Mouse (Mus musculus): Measurements from ENCODE around the gene Fam228b. TPM values are rescaled to one million over a fixed set of nuclear protein-coding genes. Genes with fewer than 3 reads are reported as not detected.
A peak's percentile ranks its signal among the peaks of the same experiment; 100 is the strongest.

Gene Fam228b
- total RNA-seq, 1 experiment: 3.0 TPM

GRCm38 (mm10) chr12:4777734-4778133 is 8.7 kb upstream of the Fam228b start:
- in situ Hi-C loops (cut with MboI; ENCODE audit: low sequenced_read_pairs in 2 of 2, unreplicated experiment in 2 of 2): no loop called here

GRCm38 (mm10) chr12:4775588-4775949 is 6.5 kb upstream of the Fam228b start:
- in situ Hi-C loops (cut with MboI; ENCODE audit: low sequenced_read_pairs in 2 of 2, unreplicated experiment in 2 of 2): no loop called here
- TF ChIP-seq HCFC1 (IDR thresholded peaks at IDR 0.05; ENCODE audit: borderline replicate concordance, insufficient read depth, low read length) (no peak), ZNF384 (IDR thresholded peaks at IDR 0.05; ENCODE audit: low read depth, low read length) (no peak), MAFK (IDR thresholded peaks at IDR 0.05; ENCODE audit: insufficient read depth, low read depth, low read length) (no peak), ZC3H11A (IDR thresholded peaks at IDR 0.05; ENCODE audit: borderline replicate concordance, low read depth, low read length) (no peak), CHD2 (IDR thresholded peaks at IDR 0.05; ENCODE audit: low read depth, low read length) (no peak)
- Histone ChIP-seq H3K9ac (ENCODE audit: insufficient read depth, low read depth, low read length, poor library complexity, severe bottlenecking) (no peak overlapping the region), H3K27ac (ENCODE audit: insufficient read depth, low read depth, low read length, poor library complexity, severe bottlenecking) (no peak overlapping the region), H3K4me3 (ENCODE audit: insufficient read depth in 1 of 2, low read depth in 1 of 2, low read length in 2 of 2, poor library complexity in 1 of 2, severe bottlenecking in 1 of 2) (no peak overlapping the region), H3K4me1 (ENCODE audit: control insufficient read depth in 2 of 2, insufficient read depth in 2 of 2, low read length in 2 of 2, poor library complexity in 1 of 2) (no peaks in the 10 kb centered on the region; a peak in 1 of 4 replicates), H3K9me3 (ENCODE audit: control insufficient read depth, insufficient read depth, low read depth, low read length) (no peaks in the 10 kb centered on the region), H3K36me3 (ENCODE audit: control insufficient read depth, insufficient read depth, low read length, poor library complexity, severe bottlenecking) (no peaks in the 10 kb centered on the region)
- no peak for DNase-seq (ENCODE audit: low read depth, low spot score)

More at GRCm38 (mm10) chr12:4777734-4778133, 8.7 kb upstream of the Fam228b start:
- H3K9ac ChIP-seq (ENCODE audit: insufficient read depth, low read depth, low read length, poor library complexity, severe bottlenecking): no peak overlapping the region
- DNase-seq (ENCODE audit: low read depth, low spot score): no peak
- H3K4me3 ChIP-seq (ENCODE audit: insufficient read depth in 1 of 2, low read depth in 1 of 2, low read length in 2 of 2, poor library complexity in 1 of 2, severe bottlenecking in 1 of 2): no peak overlapping the region
- no peaks in the 10 kb centered on the region; a peak in 1 of 4 replicates for H3K4me1 ChIP-seq (ENCODE audit: control insufficient read depth in 2 of 2, insufficient read depth in 2 of 2, low read length in 2 of 2, poor library complexity in 1 of 2)
- no peaks in the 10 kb centered on the region for H3K36me3 ChIP-seq (ENCODE audit: control insufficient read depth, insufficient read depth, low read length, poor library complexity, severe bottlenecking)
- TF ChIP-seq CHD2 (IDR thresholded peaks at IDR 0.05; ENCODE audit: low read depth, low read length) (no peak), ZNF384 (IDR thresholded peaks at IDR 0.05; ENCODE audit: low read depth, low read length) (no peak), HCFC1 (IDR thresholded peaks at IDR 0.05; ENCODE audit: borderline replicate concordance, insufficient read depth, low read length) (no peak), MAFK (IDR thresholded peaks at IDR 0.05; ENCODE audit: insufficient read depth, low read depth, low read length) (no peak), ZC3H11A (IDR thresholded peaks at IDR 0.05; ENCODE audit: borderline replicate concordance, low read depth, low read length) (no peak)
- no peaks in the 10 kb centered on the region for H3K9me3 ChIP-seq (ENCODE audit: control insufficient read depth, insufficient read depth, low read depth, low read length)
- no peak overlapping the region for H3K27ac ChIP-seq (ENCODE audit: insufficient read depth, low read depth, low read length, poor library complexity, severe bottlenecking)

- H3K4me1 ChIP-seq (ENCODE audit: control insufficient read depth in 2 of 2, insufficient read depth in 2 of 2, low read length in 2 of 2, poor library complexity in 1 of 2): no peaks in the 10 kb centered on the region; a peak in 1 of 4 replicates
- no peaks in the 10 kb centered on the region for H3K36me3 ChIP-seq (ENCODE audit: control insufficient read depth, insufficient read depth, low read length, poor library complexity, severe bottlenecking)
- H3K9me3 ChIP-seq (ENCODE audit: control insufficient read depth, insufficient read depth, low read depth, low read length): no peaks in the 10 kb centered on the region
- TF ChIP-seq ZNF384 (IDR thresholded peaks at IDR 0.05; ENCODE audit: low read depth, low read length) (no peak), MAFK (IDR thresholded peaks at IDR 0.05; ENCODE audit: insufficient read depth, low read depth, low read length) (no peak), CHD2 (IDR thresholded peaks at IDR 0.05; ENCODE audit: low read depth, low read length) (no peak), ZC3H11A (IDR thresholded peaks at IDR 0.05; ENCODE audit: borderline replicate concordance, low read depth, low read length) (no peak), HCFC1 (IDR thresholded peaks at IDR 0.05; ENCODE audit: borderline replicate concordance, insufficient read depth, low read length) (no peak)
- no peak for DNase-seq (ENCODE audit: low read depth, low spot score)
- H3K9ac ChIP-seq (ENCODE audit: insufficient read depth, low read depth, low read length, poor library complexity, severe bottlenecking): no peak overlapping the region
- no peak overlapping the region for H3K4me3 ChIP-seq (ENCODE audit: insufficient read depth in 1 of 2, low read depth in 1 of 2, low read length in 2 of 2, poor library complexity in 1 of 2, severe bottlenecking in 1 of 2)
- in situ Hi-C loops (cut with MboI; ENCODE audit: low sequenced_read_pairs in 2 of 2, unreplicated experiment in 2 of 2): no loop called here
- no peak overlapping the region for H3K27ac ChIP-seq (ENCODE audit: insufficient read depth, low read depth, low read length, poor library complexity, severe bottlenecking)
These were observed 6.0 kb upstream of the Fam228b start for GRCm38 (mm10) chr12:4774895-4775587.

GRCm38 (mm10) chr12:4769333-4769723 is 261 bp upstream of the Fam228b start:
- H3K9ac ChIP-seq (ENCODE audit: insufficient read depth, low read depth, low read length, poor library complexity, severe bottlenecking): peak overlapping the region; percentile 78

More at GRCm38 (mm10) chr12:4769333-4769723, 261 bp upstream of the Fam228b start:
- no peak for TF ChIP-seq CHD2 (IDR thresholded peaks at IDR 0.05; ENCODE audit: low read depth, low read length)
- TF ChIP-seq MAFK (IDR thresholded peaks at IDR 0.05; ENCODE audit: insufficient read depth, low read depth, low read length): no peak
- TF ChIP-seq HCFC1 (IDR thresholded peaks at IDR 0.05; ENCODE audit: borderline replicate concordance, insufficient read depth, low read length): no peak
- TF ChIP-seq ZNF384 (IDR thresholded peaks at IDR 0.05; ENCODE audit: low read depth, low read length): no peak
- TF ChIP-seq ZC3H11A (IDR thresholded peaks at IDR 0.05; ENCODE audit: borderline replicate concordance, low read depth, low read length): no peak
- Histone ChIP-seq H3K4me1 (ENCODE audit: control insufficient read depth in 2 of 2, insufficient read depth in 2 of 2, low read length in 2 of 2, poor library complexity in 1 of 2) (no peaks in the 10 kb centered on the region; a peak in 1 of 4 replicates), H3K9me3 (ENCODE audit: control insufficient read depth, insufficient read depth, low read depth, low read length) (no peaks in the 10 kb centered on the region), H3K4me3 (ENCODE audit: insufficient read depth in 1 of 2, low read depth in 1 of 2, low read length in 2 of 2, poor library complexity in 1 of 2, severe bottlenecking in 1 of 2) (peak overlapping the region; percentile 68 to 79), H3K27ac (ENCODE audit: insufficient read depth, low read depth, low read length, poor library complexity, severe bottlenecking) (no peak overlapping the region), H3K36me3 (ENCODE audit: control insufficient read depth, insufficient read depth, low read length, poor library complexity, severe bottlenecking) (no peaks in the 10 kb centered on the region)
- in situ Hi-C loops (cut with MboI; ENCODE audit: low sequenced_read_pairs in 2 of 2, unreplicated experiment in 2 of 2): no loop called here
- no peak for DNase-seq (ENCODE audit: low read depth, low spot score)

All from ES-E14 (cell line).